Mouse (Mus musculus) G1E (cell line): ENCODE measurements at regions not wholly inside any gene's neighbourhood (a gene's known extent, or its start where the extent isn't known, plus 50 kb on each side); places are given as distances from the start of the nearest gene placed in this dataset.

Experiments used
- CTCF ChIP-seq: IDR thresholded peaks from 2 replicates; pipeline ENCODE4 v1.5.1; 2012; ENCODE audit warnings: low read depth, low read length, inconsistent platforms, mixed read lengths
- GATA1 ChIP-seq: IDR thresholded peaks from 2 replicates; pipeline ENCODE4 v1.6.1; 2012; ENCODE audit warnings: borderline replicate concordance, low read length, inconsistent platforms, mixed read lengths
- POLR2AphosphoS5 ChIP-seq: IDR thresholded peaks from 2 replicates; pipeline ENCODE4 v1.6.1; 2012; ENCODE audit warnings: low read depth, low read length, inconsistent platforms; ENCODE audit not compliant: insufficient replicate concordance

DNA sequence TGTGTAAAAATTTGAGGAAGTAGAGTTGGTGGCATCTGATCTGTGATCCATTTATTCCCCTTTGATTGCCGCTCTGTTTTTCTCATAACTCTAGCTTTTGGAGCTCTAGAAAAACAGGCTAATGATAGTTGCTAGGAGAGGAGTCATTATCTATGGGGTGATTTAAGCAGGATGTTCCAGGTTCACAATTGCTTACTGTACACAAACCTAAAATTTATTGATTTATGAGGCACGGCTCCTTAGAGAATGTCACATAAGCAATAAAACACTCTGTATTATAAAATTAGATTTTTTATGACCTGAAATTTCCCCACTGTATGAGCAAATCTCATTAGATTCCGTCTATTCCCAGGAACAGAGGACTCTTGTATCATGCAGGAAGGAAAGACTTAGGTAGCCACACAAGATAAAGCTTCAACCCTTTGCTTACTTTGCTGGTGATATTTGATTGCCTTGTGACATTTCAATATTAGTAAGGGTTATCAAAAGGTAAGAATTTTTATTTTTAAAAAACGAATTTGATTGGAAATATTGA is 360.8 kb upstream of the Ptger4 start:
- TF ChIP-seq CTCF = no peak
- no peak for TF ChIP-seq POLR2AphosphoS5
- TF ChIP-seq GATA1 = no peak
